Mouse (Mus musculus) mouse trophoblast stem cell (cell line): ENCODE measurements around the gene Rgma.

Experiments used
- in situ Hi-C, 2 experiments: fragments of 300-500 bp; cut with MseI, MboI; formaldehyde crosslinking; loops; 2 replicates in 1 of 2; 3 replicates in 1 of 2; pipeline ENCODE4 v1.15.1; 2025

Gene Rgma

DNA sequence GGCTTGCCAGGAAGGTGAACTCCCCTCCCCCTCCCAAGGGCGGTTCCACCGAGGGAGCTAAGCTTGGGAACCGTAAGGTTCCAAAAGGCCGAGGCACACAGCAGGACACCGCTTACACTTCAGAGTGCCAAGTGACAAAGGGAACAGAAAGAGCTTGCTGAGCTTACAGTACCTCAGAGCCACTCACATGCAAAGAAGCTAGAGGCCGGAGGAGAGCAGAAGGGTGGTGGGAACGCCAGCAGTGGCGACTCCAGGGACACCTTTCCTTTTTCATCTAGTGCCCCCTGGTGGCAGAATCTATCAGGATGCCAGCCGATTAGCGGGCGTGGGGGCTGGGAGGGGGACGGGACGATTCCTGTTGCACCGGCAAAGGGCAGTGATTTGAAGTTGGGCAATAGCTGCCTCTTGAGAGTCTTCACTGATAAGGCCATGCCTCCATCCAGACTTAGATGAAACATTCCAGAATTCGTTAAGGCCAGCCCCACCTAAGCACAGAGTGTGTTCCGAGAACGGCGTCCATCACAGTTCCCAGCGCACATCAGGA lies 24.3 kb downstream of the Rgma start:
- in situ Hi-C loops = loop anchor here in 1 of 2 experiments (25.0 kb wide), 1 partner anchor 1012 kb away; no protein-coding TSS in a partner anchor

DNA sequence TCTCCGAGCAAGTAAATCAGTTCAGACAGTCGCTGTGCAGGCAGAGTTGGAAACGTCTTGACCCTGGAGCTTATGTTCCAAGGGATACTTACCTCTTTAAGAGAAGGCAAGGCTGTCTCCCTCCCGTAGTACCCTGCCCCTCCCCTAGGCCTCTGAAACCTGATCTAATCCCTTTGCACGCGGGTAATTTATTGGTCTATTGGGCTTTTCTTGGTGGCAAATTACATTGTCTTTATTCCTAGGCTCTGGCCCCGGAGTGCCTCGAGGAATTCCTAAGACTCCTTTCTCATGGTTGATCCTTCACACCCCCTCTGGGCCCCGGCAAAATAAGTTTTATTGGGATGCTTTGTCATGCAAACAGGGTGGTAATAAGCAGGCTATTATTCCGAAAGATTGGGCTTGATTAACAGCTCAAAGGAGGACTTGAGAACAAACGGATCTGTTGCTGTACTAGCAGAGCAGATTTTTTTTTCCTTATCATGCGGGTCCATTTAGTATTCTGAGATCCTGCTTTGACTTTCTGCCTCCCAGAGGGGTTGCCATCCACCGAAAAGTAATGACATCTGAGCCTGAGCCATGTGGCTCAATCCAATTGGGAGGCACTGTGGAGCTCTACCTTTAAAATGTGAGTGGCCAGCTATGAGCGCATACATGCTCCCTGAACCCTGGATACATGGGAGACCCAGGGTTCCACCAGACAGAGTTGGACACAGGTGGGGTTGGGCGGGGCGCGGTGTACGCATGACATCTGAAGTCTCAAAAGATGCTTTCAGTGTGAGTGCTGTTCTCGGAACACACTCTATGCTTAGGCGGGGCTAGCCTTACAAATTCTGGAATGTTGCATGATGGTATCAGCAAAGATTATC lies 25.0 kb downstream of the Rgma start:
- in situ Hi-C loops = loop anchor here in 1 of 2 experiments (25.0 kb wide), 1 partner anchor 1013 kb away; no protein-coding TSS in a partner anchor

DNA sequence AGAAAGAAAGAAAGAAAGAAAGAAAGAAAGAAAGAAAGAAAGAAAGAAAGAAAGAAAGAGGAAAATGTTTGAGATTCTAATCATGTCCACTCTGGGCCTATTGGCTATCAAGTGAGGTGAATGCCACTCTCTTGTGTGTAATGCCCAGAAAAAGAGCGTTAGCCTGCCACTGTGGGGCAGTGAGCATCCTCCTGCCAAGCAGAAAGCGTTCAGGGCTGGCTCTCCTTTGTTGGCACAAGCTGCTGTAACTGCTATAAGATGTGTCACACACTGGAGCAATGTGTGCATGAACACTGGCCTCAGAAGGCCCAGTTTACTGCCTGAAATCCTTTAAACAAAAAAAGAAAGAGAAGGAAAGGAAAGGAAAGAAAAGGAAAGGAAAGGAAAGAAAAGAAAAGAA lies 26.8 kb downstream of the Rgma start:
- in situ Hi-C loops = loop anchor here in 1 of 2 experiments (25.0 kb wide), 1 partner anchor 1015 kb away; no protein-coding TSS in a partner anchor

DNA sequence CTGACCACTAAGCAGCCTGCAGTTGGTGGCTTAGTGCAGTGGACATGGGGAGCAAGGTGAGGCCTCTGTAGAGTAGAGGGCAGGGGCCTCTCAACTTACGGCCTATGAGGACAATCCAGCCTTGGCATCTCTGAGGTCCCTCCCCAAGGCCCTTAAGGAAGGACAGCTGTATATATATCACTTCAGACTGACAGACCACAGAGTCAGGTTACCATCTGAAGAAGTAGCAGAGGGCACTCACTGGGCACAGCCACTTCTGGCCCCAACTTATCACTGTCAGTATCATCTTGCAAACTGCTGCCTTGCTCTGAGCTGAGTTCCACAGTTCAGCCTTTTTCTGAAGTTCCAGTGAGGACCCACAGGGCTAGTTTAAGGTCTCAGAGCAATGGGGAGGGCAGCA lies 27.4 kb downstream of the Rgma start:
- in situ Hi-C loops = loop anchor here in 1 of 2 experiments (25.0 kb wide), 1 partner anchor 1015 kb away; no protein-coding TSS in a partner anchor

DNA sequence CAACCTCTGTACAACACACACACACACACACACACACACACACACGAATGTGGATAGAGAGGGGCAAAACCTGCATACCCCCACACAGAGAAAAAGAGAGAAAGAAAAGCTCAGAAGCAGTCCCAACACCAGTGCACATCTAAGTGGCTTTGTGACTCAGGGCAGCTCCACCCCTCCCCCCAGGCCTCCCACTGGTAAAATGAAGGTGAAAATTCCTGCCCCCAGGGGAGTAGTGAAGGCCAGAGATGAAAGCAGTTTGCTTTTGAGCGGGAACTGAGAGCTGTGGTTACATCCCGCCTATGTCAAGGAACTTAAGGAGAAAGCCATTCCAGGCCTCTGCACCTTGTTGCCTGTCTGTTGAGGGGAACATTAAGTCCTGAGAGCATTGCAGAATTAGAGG lies 28.2 kb downstream of the Rgma start:
- in situ Hi-C loops = loop anchor here in 1 of 2 experiments (25.0 kb wide), 1 partner anchor 1016 kb away; no protein-coding TSS in a partner anchor

DNA sequence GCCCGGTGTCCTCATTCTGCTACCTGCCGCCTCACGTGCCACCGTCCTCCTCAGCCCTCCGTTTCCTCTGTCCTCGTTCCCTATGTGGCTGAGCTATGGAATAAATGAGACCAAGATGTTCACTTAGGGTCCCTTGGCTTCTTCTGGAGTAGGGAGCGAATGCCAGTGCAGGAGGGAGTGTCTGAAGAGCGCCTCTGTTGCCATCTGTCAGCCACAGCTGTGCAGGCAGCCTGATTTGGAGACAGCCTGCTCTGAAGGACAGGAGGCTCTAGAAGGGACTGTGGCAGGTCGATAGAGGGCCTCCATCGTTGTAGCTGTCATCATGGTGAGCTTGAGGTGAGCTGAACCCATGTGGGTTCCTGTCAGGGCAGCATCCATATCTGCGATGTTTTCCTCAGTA lies 30.2 kb downstream of the Rgma start:
- in situ Hi-C loops = loop anchor here in 1 of 2 experiments (25.0 kb wide), 1 partner anchor 1018 kb away; no protein-coding TSS in a partner anchor

DNA sequence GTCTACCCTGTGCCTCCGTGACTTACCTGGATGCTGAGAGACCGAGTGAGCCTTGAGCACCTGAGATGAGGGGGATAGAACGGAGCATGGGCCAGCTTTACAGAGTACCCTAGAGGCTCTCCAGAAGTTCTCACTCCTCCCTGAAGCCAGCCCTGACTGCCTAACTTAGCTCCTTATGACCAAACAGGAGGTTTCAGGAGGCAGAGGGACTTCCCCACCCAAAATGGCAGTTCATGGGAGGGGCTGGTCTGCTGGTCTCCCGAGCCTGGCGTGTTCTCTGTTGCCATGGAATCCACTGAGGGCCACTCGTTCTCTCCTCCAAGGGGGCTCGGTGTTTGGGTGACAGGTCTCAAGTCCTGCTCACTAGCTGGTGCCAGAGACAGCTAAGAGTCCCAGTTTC lies 36.2 kb downstream of the Rgma start:
- in situ Hi-C loops = loop anchor here in 1 of 2 experiments (25.0 kb wide), 1 partner anchor 1024 kb away; no protein-coding TSS in a partner anchor

DNA sequence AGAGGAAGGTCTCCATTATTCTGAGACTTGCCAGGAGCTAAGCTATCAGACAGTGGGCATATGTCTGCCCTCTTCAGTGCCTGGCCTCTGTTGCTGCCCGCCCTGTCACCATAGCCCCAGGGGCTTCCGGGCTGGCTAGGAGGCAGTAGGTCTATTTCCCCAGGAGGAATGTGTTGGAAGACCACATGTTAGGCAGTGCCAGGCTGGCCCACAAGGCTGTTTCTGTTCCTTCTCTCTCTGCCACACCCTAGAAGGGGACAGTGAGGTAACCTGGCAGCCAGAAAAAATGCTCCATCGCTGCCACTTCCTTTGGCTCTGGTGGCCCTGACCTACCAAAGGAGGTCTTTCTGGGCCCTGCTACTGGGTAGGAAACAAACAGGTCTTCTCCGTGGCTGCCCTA lies 36.7 kb downstream of the Rgma start:
- in situ Hi-C loops = loop anchor here in 1 of 2 experiments (25.0 kb wide), 1 partner anchor 1025 kb away; no protein-coding TSS in a partner anchor

DNA sequence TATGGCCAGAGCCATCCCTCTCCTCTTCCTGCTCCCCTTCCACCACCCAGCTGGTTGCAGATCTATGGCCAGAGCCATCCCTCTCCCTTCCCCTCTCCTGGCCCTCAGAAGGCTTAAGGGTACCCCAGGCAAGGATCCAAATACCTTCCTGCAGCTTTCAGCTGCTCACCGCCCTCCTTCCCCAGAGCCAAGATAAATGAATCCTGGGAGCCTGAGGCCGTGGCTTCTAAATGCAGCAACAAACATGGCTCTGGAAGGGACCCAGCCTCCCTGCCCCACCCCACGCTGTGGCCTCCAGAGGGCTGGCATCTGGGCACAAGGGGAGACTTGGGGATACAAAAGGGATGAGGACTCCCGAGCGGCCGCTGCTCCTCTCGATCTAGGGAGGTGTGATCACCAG lies 37.1 kb downstream of the Rgma start:
- in situ Hi-C loops = loop anchor here in 1 of 2 experiments (25.0 kb wide), 1 partner anchor 1025 kb away; no protein-coding TSS in a partner anchor

DNA sequence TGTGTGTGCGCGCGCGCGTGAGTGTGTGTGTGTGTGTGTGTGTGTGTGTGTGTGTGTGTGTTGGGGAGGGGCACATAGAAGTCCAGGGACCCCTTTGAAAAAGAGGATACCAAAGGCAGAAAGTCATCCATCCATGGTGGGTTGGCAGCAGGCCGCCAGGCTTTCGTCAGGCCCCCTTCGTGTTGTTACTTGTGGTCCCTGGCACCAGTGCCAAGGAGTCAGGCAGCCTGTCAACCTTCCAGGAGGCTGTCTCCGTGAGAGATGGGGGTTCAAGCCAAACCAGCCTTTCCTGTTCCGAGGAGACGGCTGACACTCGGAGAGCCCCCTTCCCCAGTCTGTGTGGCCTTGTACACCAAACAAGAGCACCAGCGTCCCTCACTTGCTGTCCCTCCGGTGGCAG lies 38.9 kb downstream of the Rgma start:
- in situ Hi-C loops = loop anchor here in 1 of 2 experiments (25.0 kb wide), 1 partner anchor 1027 kb away; no protein-coding TSS in a partner anchor

DNA sequence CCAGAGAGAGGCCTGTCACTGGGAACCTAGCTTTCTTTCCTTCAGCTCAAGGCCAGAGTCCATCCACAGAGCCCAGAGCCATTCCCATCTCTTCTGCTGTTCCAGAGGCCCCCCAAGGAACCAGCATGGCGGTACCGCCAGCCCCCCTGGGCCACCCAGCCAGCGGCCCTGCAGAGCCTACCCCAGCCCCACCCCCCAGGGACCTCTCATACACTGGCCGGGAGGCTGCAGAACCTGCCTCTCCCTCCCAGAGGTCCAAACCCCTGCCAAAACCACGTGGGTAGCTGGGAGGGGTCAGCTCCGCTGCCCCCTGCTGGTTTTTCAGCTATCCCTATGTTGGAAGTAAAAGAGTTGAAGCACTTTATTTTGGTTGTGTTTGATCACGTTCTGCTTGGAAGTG lies 44.1 kb downstream of the Rgma start:
- in situ Hi-C loops = loop anchor here in 1 of 2 experiments (25.0 kb wide), 1 partner anchor 1032 kb away; no protein-coding TSS in a partner anchor

DNA sequence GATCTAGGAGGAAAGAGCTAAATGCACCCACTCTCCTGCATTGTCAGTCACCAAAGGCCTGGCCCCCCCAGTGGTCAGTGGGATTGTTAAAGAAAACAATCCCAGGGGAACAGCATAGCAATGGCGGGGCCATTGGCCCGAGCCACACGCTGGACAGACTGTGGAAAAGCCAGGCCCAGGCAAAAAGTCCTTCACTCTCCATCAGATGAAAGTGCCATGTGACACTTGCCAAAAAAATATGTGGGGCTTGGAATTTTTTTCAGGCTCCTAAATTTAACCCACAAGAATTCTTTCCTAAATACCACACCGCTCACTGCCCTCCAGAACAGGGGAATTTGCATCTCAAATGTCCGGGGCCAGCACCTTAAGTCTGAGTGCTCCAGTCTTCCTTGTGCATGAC lies 45.5 kb downstream of the Rgma start:
- in situ Hi-C loops = loop anchor here (10.0 to 25.0 kb wide), 2 partner anchors 1026 to 1034 kb away; no protein-coding TSS in a partner anchor

DNA sequence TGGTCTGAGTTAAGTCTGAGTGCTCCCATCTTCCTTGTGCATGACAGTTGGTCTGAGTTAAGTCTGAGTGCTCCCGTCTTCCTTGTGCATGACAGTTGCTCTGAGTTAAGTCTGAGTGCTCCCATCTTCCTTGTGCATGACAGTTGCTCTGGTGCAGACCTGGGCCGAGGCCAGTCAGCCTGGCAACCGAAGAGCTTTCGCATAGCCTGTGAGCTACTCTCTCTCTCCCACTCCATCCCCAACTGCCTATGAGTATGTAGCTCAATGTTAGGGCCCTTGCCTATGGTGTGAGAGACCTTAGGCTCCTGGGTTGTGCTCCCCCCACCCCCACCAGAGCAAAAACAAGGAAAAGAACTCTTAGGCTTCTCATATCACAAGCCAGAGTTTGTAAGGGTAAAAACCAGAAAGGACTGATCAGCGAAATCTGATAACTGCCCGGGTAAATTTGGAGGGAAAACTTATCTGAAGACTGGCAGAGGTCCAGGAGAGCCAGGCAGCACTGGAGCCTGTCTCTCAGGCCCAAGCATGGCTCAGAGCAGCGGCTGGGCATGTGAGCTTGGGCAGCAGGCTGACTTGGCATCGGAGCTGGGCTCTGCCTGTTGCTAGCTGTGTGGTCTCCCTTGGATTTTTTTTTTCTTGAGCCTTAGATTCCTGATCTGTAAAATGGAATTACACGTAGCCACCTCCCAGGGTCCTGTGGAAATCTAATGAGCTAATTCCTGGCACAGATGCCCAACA lies 46.1 kb downstream of the Rgma start:
- in situ Hi-C loops = loop anchor here (10.0 to 25.0 kb wide), 2 partner anchors 1027 to 1034 kb away; no protein-coding TSS in a partner anchor

DNA sequence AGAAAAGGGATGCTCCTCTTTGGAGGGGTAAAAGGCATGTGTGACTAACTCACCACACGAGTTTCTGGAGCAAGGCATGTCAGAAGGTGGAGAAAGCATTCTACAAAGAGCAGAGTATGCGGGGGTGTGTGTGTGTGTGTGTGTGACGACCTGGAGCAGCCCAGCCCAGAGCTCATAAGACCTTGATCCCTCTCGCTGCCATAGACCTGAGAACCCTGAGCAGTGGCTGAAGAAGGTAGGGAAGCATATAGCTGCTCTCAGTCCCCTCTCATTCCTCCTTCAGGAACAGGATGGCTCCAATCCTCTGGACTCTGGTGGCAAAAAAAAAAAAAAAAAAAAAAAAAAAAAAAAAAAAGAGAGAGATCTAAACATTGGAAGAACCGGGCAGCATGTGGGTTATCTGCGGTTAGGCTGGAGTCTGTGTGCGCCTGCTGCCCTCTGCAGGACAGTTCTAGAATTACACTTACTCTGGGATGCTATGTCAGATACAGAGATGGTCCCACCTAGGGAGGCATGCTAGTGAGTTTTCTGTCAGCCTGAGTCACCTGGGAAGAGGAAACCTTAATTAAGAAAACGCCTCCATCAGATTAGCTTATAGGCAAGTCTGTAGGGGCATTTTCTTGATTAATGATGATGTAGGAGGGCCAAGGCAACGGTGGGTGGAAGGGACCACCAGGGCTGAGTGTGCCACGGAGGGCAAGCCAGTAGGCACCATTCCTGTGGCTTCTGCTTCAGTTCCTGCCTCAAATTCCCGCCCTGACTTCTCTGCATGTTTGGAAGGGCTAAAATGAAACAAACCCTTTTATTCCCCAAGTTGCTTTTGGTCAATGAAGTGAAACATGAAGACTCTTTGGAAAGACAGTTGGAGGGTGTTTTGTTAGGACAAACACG lies 47.2 kb downstream of the Rgma start:
- in situ Hi-C loops = loop anchor here (10.0 to 25.0 kb wide), 2 partner anchors 1028 to 1035 kb away; no protein-coding TSS in a partner anchor

DNA sequence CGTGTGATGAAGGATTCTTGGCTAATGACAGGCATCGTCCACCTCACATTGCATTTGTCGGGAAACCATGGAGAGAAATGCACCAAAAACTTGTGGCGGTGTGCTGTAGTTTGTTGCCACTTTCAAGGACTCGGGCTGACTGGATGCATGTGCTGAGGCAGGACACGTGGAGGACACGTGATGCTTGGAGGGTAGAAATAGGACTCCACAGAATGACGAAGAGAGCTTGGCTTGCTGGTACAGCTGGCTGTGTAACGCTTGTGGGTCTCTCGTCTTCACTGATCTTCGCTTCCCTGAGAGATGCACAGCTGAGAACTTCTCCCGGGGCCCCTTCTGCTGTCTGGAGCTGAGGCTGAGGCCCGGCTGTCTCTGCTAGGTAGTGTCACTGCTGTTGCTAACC lies 47.9 kb downstream of the Rgma start:
- in situ Hi-C loops = loop anchor here (10.0 to 25.0 kb wide), 2 partner anchors 1028 to 1036 kb away; no protein-coding TSS in a partner anchor

DNA sequence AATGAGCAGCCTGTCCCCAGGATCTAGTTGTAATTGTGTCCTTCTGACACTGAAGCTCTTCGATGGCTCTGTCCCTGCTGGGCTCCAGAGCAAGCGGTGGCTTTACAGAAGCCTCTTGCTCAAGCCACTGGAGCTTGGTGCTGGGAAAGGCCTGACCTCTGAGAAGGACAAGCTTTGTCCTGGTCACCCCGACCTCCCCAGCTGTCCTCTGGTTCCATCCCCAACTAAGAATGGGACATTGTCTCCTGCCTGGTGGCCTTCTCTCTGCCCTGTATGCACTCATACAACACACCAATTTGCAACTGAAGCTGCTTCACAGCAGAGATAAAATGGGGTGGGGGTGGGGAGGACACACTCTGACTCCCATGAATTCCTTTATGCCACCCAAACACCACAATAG lies 48.9 kb downstream of the Rgma start:
- in situ Hi-C loops = loop anchor here (10.0 to 25.0 kb wide), 2 partner anchors 1029 to 1037 kb away; no protein-coding TSS in a partner anchor

DNA sequence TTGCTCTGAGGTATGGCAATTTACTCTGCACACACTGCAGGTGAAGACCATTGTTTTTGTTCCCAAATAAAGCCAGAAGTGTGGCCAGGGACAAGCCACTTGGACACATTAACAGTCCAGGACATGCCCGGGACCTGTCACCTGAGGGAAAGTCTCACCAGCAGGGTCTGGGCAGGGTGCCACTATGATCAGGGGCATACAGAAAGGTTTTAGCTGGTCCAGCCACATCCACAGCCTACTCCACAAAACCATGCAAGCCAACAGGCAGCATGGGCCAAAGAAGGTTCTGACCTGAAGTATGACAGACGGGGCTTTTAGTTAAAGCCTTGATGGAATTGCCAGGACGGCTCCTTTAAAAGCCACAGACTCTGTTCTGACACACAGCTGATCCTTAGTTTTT lies 49.4 kb downstream of the Rgma start:
- in situ Hi-C loops = loop anchor here (10.0 to 25.0 kb wide), 3 partner anchors 213 to 1037 kb away; no protein-coding TSS in a partner anchor

DNA sequence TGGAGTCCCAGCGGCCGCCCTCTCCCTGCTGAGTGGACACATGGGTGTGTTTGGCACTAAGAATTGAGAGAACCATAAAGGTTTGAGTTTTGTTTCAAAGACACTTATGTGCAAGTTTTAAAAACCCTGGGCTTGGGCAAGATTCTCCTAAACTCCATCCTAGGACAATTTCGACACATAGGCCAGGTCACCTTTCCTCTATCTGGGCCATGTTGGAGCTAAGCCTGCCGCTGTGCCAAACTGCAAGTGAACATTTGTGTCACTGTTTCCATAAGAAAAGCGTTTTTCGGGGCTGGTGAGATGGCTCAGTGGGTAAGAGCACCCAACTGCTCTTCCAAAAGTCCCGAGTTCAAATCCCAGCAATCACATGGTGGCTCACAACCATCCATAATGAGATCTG lies 50.1 kb downstream of the Rgma start:
- in situ Hi-C loops = loop anchor here (10.0 to 25.0 kb wide), 2 partner anchors 212 to 1031 kb away; no protein-coding TSS in a partner anchor

DNA sequence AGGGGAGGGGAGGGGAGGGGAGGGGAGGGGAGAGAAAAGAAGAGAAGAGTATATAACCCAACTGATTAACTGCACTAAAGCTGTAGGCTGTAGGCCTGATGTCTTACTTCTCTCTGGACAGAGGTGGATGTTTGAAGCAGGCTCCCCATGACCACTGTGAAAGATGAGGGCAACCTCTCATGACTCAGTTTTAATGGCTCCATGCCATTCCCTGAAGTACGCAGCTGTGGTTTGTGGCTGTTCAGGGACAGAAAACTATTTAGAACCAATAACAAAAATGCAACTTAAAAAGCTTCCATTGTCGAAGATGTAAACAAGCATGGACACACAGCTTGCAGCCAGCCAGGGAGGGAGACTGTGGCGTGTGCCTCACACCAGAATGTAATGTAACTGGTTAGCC lies 50.9 kb downstream of the Rgma start:
- in situ Hi-C loops = loop anchor here (10.0 to 25.0 kb wide), 2 partner anchors 211 to 1031 kb away; no protein-coding TSS in a partner anchor
